Mouse (Mus musculus) lung, adult 2 months (tissue): Measurements from ENCODE around the gene Lypd6b. TPM values are rescaled to one million over a fixed set of nuclear protein-coding genes. Genes with fewer than 3 reads are reported as not detected.

Experiments
- DNase-seq: peaks from one replicate; pipeline ENCODE4 v3.0.0; 2022
- H3K4me1 ChIP-seq: fragments of 200-500 bp; 2 replicates; pipeline ENCODE4 v1.6.1; 2011; ENCODE audit warnings: low read length; ENCODE audit not compliant: control insufficient read depth, insufficient read depth
- H3K4me3 ChIP-seq: fragments of 200-500 bp; replicated peaks from 2 replicates; pipeline ENCODE3; 2011; ENCODE audit warnings: low read depth, mild to moderate bottlenecking, control low read depth, low read length; ENCODE audit errors: extremely low read depth
- CTCF ChIP-seq: fragments of 200-500 bp; IDR thresholded peaks from 2 replicates; pipeline ENCODE4 v1.5.1; 2011; ENCODE audit warnings: mild to moderate bottlenecking, low read length, control low read depth; ENCODE audit not compliant: insufficient read depth
- POLR2A ChIP-seq: fragments of 200-500 bp; IDR thresholded peaks from 2 replicates; pipeline ENCODE4 v1.6.1; 2011; ENCODE audit warnings: low read depth, mild to moderate bottlenecking, control low read depth, low read length, borderline replicate concordance; ENCODE audit errors: extremely low read depth
- WGBS: fragments of 180-500 bp; shearing (Covaris S2); methylation state at CpG from one replicate; pipeline ENCODE4 v1.1.7; 2018; 5-methylcytosine and 5-hydroxymethylcytosine counted together
- polyA plus RNA-seq: library from polyadenylated mRNA; depleted of rRNA; stranded (reverse); fragments of >200 nt; gene quantifications from 2 replicates; pipeline ENCODE4 v1.2.3, GENCODE M21; 2012

The Lypd6b gene
- polyA plus RNA-seq, 1 experiment, result 1.5 TPM

DNA sequence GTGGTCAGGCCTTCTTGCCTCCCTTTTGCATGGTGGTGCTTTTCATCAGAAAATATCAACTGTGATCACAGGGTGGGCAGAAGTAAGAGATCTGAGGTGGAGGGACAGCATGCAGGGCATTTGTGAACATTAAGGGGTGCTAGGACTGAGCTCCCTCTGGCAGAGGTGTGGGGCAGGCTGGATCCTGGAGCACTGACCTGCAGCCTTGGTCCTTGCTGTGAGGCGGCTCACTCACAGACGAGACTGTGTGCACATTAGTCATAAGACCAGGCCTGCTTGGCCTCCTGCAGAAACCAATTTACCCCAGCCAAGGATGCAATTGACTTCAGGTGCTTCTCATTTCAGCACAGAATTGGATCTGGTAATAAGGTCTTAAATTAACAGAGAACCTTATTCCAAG, 39.8 kb upstream of the Lypd6b start:
- 100% methylated on average over 2 of the region's 2 CpGs for WGBS
- Histone ChIP-seq H3K4me1 (no peaks in the 10 kb centered on the region), H3K4me3 (no peak overlapping the region)
- DNase-seq, result no peak
- no peak for TF ChIP-seq CTCF
- no peak for TF ChIP-seq POLR2A

DNA sequence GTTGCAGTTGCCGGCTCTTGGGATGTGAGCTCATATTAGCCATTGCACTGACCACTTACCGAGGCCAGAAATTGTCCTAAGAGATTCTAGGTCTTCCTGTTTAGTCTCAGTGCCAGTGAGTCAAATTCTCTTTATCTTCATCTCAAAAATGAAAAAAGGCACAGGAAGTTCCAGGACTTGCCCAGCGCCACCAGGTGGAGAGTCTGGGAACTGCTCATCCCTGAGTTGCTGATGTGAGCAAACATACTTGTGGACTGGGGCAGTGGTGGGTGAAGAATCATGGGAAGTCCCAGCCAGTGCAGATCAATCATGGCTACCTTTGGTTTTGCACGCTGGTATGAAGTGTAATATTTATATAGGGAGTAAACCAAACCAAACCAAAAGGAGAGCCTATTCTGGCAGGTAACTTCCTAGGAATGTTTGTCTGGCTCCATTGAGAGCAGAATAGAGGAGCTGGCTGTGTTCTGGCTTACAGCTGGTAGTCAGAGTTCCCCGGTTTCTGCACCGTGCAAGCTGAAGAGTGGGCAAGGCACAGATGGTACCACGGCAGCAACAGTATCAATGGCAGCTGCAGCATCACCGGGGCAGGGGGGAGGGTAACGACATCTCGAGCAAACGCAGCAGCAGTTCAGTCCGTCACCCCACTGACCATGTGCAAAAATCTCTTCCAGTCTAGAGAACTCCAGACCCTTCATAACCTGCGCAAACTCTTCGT, 38.7 kb upstream of the Lypd6b start:
- Histone ChIP-seq H3K4me1 (no peaks in the 10 kb centered on the region), H3K4me3 (no peak overlapping the region)
- TF ChIP-seq POLR2A (no peak), CTCF (peak; percentile 49)
- DNase-seq, result no peak
- 76% methylated on average over 14 of the region's 14 CpGs for WGBS

DNA sequence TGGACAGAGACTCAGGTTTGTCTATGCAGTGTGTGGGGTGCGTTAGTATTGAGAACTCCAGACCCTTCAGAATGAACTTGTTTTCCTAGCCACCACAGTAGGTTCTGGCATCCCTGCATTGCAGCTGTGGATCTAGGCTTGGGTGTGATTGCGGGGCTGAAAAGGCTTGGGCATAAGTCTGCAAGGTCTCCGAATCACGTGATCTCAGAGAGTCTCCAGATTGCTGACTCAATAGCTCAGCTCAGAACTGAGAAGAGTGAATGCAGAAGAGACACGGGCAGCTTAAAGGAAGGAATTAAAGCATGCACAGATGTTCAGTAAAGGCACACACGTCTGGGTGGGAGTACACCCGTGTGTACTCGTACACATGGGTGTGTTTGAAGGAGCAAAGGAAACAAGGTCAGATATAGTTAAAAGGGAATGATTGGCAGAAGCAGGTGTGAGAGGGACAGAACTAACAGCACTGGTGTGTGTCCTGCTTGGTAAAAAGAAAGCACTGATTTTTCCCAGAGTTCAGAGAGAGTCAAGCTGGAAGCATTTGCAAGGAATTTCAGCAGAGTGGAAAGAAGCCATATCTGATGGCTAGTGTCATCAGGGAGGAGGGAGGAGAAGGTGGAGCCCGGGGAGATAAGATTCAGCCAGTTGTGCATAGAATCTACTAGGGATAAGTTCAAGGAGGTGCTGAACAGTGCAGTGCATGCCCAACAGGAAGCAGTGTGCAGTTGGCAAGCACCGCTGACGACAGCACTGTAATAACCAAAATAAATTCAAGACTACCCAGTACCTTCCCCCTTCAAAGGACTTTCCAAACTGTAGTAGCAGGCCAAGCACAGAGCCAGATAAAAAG, 37.5 kb upstream of the Lypd6b start:
- no peak for DNase-seq
- TF ChIP-seq POLR2A, result no peak
- TF ChIP-seq CTCF, result no peak
- 60% methylated on average over 11 of the region's 11 CpGs for WGBS
- Histone ChIP-seq H3K4me1 (no peaks in the 10 kb centered on the region), H3K4me3 (no peak overlapping the region)

DNA sequence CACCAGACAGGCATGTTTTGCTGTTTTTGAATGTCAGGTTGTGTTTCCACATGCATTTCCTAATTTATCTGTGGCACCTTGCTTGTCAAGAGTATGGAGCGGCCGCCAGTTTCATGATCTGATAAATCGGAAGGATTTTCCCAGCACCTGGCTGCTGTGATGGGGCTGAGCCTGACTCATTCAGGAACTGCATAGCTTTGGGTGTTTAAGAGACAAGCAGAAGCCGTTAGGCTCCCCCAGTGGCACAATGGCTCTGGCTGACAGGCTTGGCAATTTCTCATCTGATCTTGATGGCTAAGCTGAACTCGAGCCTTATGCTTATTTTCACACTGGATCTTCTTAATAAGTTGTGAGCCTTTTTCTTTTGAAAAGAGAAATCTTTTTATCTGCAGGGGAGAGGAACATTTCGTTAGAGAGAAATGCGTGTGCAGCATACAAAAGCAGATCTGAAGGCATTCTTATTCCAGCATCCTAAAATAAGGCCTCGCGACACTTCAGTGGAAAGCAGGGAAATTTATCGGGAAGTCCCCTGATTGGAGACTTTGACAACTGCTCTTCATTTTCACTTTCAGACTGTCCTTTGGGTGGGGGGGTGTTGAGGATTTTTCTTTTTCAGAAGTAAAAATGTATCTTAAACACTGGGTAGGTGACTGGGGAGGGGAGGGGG, 35.8 kb upstream of the Lypd6b start:
- WGBS, result 86% methylated on average over 10 of the region's 10 CpGs
- no peak for DNase-seq
- TF ChIP-seq CTCF (no peak), POLR2A (no peak)
- Histone ChIP-seq H3K4me3 (no peak overlapping the region), H3K4me1 (no peaks in the 10 kb centered on the region)

DNA sequence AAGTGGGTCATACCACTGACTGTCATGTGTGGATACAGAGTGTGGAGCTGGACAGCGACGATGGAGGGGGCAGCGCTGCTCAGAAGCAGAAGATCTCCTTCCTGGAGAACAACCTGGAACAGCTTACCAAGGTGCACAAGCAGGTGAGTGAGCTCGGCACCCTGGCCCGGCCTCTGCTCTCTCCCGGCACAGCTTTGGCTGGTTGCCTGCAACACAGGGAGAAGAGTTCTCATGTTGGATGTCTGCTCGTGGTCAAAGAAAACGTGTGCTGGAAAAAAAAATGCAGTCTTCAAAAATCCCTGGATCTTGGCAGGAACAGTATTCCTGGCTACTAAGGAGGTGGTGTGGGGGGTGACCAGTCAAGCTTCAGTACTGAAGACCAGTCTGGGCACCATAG, 35.3 kb upstream of the Lypd6b start:
- H3K4me3 ChIP-seq, result no peak overlapping the region
- no peak for DNase-seq
- 78% methylated on average over 8 of the region's 8 CpGs for WGBS
- no peaks in the 10 kb centered on the region for H3K4me1 ChIP-seq
- no peak for TF ChIP-seq POLR2A
- no peak for TF ChIP-seq CTCF

DNA sequence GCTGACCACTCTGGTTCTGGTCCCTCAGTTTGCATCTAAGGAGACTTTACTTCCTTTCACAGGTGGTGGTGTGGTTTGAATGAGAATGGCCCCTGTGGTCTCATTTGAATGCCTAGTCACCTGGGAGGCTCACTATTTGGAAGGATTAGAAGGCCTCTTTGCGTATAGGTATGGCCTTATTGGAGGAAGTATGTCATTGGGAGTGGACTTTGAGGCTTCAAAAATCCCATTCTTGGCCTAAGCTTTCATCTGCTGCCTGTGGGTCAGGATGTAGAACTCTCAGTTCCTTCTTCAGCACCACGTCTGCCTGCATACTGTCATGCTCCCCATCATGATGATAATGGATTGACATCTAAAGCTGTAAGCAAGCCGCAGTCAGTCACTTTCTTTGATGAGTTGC, 34.4 kb upstream of the Lypd6b start:
- DNase-seq, result no peak
- 78% methylated on average over 3 of the region's 3 CpGs for WGBS
- Histone ChIP-seq H3K4me1 (no peaks in the 10 kb centered on the region), H3K4me3 (no peak overlapping the region)
- no peak for TF ChIP-seq CTCF
- TF ChIP-seq POLR2A, result no peak

DNA sequence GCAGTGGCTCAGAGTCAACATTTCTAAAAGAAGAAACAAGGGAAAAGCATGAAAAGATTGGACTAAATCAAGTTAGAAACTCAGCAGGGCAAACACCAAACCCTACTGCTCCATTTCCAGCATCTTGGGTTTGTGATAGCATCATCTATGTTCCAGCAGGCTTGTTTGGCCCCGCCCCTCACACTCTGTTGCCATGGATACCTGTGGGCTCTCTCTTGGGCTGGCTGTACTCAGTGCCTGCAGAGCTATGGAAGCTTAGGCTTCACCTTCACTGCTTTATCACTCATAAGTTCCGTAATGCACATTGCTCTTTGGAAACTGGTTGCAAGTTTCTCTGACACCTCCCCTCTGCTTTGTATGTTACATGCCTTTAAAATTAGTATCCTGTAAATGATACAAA, 32.4 kb upstream of the Lypd6b start:
- TF ChIP-seq POLR2A (no peak), CTCF (no peak)
- 50% methylated on average over 2 of the region's 2 CpGs for WGBS
- no peaks in the 10 kb centered on the region for H3K4me1 ChIP-seq
- no peak overlapping the region for H3K4me3 ChIP-seq
- no peak for DNase-seq

DNA sequence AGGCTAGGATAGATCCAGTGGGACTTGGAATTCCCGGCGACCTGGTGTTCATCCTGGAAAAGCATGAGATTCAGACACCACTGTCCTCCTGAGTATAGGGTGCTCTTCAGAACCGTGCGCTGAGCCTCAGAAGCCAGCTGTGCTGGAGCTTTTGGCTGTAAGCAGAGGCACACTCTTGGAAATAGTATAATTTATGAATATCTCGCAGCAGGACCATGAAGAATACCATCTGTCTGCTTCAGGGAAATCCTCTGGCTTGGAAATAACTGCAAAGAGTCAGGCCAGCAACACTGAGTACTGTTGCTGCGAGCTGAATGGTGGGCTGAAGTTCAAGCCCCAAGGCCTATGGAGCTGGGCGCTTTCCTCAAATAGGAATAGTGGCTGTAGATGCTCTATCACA, 29.9 kb upstream of the Lypd6b start:
- 76% methylated on average over 7 of the region's 7 CpGs for WGBS
- no peak for DNase-seq
- no peaks in the 10 kb centered on the region for H3K4me1 ChIP-seq
- H3K4me3 ChIP-seq, result no peak overlapping the region
- TF ChIP-seq CTCF, result no peak
- no peak for TF ChIP-seq POLR2A

DNA sequence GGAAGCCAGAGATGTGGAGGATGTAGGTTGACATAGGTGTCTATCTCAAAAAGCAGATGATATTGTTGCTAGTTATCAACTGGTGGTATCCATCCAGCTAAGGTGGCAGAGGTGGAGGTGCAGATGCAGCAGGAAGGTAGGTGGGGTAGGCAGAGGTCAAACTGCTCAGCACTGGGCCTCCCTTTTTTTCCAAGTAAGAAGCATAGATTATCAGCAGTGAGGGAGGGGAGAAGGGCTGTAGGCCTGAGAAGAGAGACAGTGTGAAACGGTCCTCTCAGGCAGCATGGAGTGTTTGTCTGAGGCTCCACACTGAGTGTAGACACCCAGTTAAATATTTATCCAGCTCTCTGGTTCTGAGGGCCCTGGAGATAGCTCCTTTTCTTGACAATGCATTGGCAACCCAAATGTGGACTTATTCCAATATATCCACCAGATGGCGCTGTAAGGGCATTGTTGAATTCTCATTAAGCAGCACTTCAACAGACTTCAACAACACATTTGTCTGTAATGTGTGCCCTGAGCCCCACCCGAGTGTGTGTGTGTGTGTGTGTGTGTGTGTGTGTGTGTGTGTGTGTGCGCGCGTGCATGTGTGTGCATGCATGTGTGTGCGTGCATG, 23.0 kb upstream of the Lypd6b start:
- H3K4me1 ChIP-seq, result no peaks in the 10 kb centered on the region
- TF ChIP-seq POLR2A (no peak), CTCF (peak; percentile 22; the same call in 1 of the 2 replicates)
- H3K4me3 ChIP-seq, result no peak overlapping the region
- DNase-seq, result peak; percentile 11
- 44% methylated on average over 7 of the region's 7 CpGs for WGBS
